Mouse (Mus musculus) small intestine, adult 2 months (tissue): ENCODE results near the gene Eef2k.

Source experiments
- CTCF ChIP-seq: fragments of 200-500 bp; IDR thresholded peaks from 2 replicates; pipeline ENCODE4 v1.5.1; 2012; ENCODE audit warnings: low read depth, mild to moderate bottlenecking, control low read depth, inconsistent platforms, low read length, moderate library complexity, mixed read lengths; ENCODE audit not compliant: insufficient replicate concordance, insufficient read length; ENCODE audit errors: extremely low read depth
- POLR2A ChIP-seq: fragments of 200-500 bp; IDR thresholded peaks from 2 replicates; pipeline ENCODE4 v1.6.1; 2012; ENCODE audit warnings: low read depth, mild to moderate bottlenecking, control low read depth, inconsistent platforms, low read length, moderate library complexity

DNA sequence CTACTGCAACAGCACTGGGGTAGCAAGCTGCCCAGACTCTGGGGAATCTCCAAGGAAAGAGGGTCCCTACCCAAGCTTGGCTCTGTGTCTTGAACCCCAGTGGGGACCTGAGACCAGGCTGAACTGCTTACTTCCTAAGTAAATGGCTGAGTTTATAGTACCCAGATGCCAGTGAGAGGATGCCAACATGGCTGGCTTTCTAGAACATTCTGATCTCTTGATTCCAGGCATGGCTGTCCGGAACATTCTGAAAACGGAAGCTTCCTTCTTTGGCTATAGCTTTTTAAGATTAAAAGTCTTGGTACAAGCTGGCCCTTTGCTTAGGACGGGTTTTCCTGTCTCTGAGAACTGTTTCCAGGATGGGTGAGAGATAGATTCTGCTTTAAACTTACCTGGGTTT, 31.4 kb downstream of the Eef2k start:
- TF ChIP-seq CTCF, result no peak
- TF ChIP-seq POLR2A, result no peak
